Mouse (Mus musculus) liver, adult 2 months (tissue): ENCODE measurements around the gene Cdpf1.

Experiments
- CTCF ChIP-seq: fragments of 200-500 bp; IDR thresholded peaks from 2 replicates; pipeline ENCODE4 v1.5.1; 2011; ENCODE audit warnings: low read depth, low read length, control low read depth
- POLR2A ChIP-seq: fragments of 200-500 bp; IDR thresholded peaks from 2 replicates; pipeline ENCODE4 v1.6.1; 2011; ENCODE audit warnings: low read length, control low read depth; ENCODE audit not compliant: insufficient read depth; ENCODE audit errors: extremely low read depth

GRCm38 (mm10) chr15:85829470-85829869 is 18.0 kb upstream of the Cdpf1 start:
- TF ChIP-seq CTCF (no peak), POLR2A (no peak)
